Mouse (Mus musculus): Measurements from ENCODE around the gene Gm21560.
"Not testable (repeated sequence)": the region's sequence is repeated elsewhere in the genome, so short reads cannot be mapped to it uniquely, and the experiment has no call there.

GRCm38 (mm10) chr14:6163538-6163937 lies 55.6 kb downstream of the Gm21560 start:
- not testable (repeated sequence) for TF ChIP-seq CTCF (conservative IDR thresholded peaks at IDR 0.05; ENCODE audit: low read length); NANOG (IDR thresholded peaks at IDR 0.05; ENCODE audit: borderline replicate concordance, low read length)
